Comparison of ENCODE assay signal across 26 mouse cellular contexts in the genomic region with DNA sequence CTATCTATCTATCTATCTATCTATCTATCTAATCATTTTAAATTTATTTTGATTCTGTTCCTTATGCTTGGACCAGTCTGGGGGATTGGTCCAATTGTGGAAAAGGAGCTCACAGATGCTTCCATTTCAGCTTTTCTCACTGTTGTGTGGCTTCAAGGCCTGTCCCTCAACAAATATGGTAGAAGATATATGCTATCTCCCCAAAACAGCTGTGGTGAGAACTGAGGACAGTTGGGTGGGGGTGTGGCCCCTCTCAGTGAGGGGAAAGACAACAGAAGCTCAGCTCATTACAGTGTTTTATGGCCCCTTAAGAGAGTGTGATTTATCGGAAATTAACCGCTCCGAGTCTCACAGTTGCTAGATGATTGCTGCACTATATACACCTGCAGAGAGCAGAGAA.
DNase-seq lines count a peak whose midpoint lies in the region; ATAC-seq lines count a peak whose summit lies in the region.
"Had no signal": no experiment of that assay in that cellular context is flagged by ENCODE, and none has a peak within 500 bp of the region (broad histone marks: within the 10 kb centered on the region; RNA-seq: fewer than 3 reads in every experiment).

No protein-coding gene starts in this region.

- H3K4me3 ChIP-seq in midbrain, embryonic 11.5 days (ENCODE audit: low read depth, low read length) = no peak overlapping the region
- H3K4me3 ChIP-seq in midbrain, embryonic 14.5 days (replicated peaks; ENCODE audit: low read depth, low read length) = no peak overlapping the region
- no peak overlapping the region for H3K4me3 ChIP-seq in neural tube, embryonic 14.5 days (ENCODE audit: low read depth, low read length)
- no peak overlapping the region for H3K4me3 ChIP-seq in liver, embryonic 13.5 days (replicated peaks)
- H3K4me3 ChIP-seq: embryonic facial prominence, embryonic 13.5 days; heart, embryonic 13.5 days; hindbrain, embryonic 15.5 days; limb, embryonic 10.5 days; limb, embryonic 15.5 days; neural tube, embryonic 12.5 days; stomach, embryonic 15.5 days had no signal

- no peaks in the 10 kb centered on the region for H3K36me3 ChIP-seq in midbrain, embryonic 11.5 days (ENCODE audit: control insufficient read depth, insufficient read depth, low read length)
- no peaks in the 10 kb centered on the region for H3K36me3 ChIP-seq in midbrain, embryonic 14.5 days (ENCODE audit: control insufficient read depth, insufficient read depth, low read length)
- no peaks in the 10 kb centered on the region for H3K36me3 ChIP-seq in neural tube, embryonic 14.5 days (ENCODE audit: control insufficient read depth, insufficient read depth, low read length)
- H3K36me3 ChIP-seq in liver, embryonic 13.5 days = no peaks in the 10 kb centered on the region
- H3K36me3 ChIP-seq: embryonic facial prominence, embryonic 13.5 days; heart, embryonic 13.5 days; hindbrain, embryonic 15.5 days; limb, embryonic 10.5 days; limb, embryonic 15.5 days; neural tube, embryonic 12.5 days; stomach, embryonic 15.5 days had no signal

- no peaks in the 10 kb centered on the region for H3K9me3 ChIP-seq in midbrain, embryonic 11.5 days (ENCODE audit: control insufficient read depth, low read length)
- H3K9me3 ChIP-seq in midbrain, embryonic 14.5 days (ENCODE audit: control insufficient read depth, low read length) = no peaks in the 10 kb centered on the region
- no peaks in the 10 kb centered on the region for H3K9me3 ChIP-seq in neural tube, embryonic 14.5 days (ENCODE audit: control insufficient read depth, low read length)
- H3K9me3 ChIP-seq in liver, embryonic 13.5 days (replicated peaks) = no peaks in the 10 kb centered on the region
- H3K9me3 ChIP-seq: embryonic facial prominence, embryonic 13.5 days; heart, embryonic 13.5 days; hindbrain, embryonic 15.5 days; limb, embryonic 10.5 days; limb, embryonic 15.5 days; neural tube, embryonic 12.5 days; stomach, embryonic 15.5 days had no signal

- H3K4me2 ChIP-seq in midbrain, embryonic 11.5 days = no peak overlapping the region
- no peak overlapping the region for H3K4me2 ChIP-seq in midbrain, embryonic 14.5 days (ENCODE audit: low read length)
- no peak overlapping the region for H3K4me2 ChIP-seq in neural tube, embryonic 14.5 days (ENCODE audit: low read depth, low read length)
- no peak overlapping the region for H3K4me2 ChIP-seq in liver, embryonic 13.5 days
- H3K4me2 ChIP-seq: embryonic facial prominence, embryonic 13.5 days; heart, embryonic 13.5 days; hindbrain, embryonic 15.5 days; limb, embryonic 15.5 days; lung, embryonic 14.5 days; neural tube, embryonic 12.5 days; stomach, embryonic 15.5 days had no signal

- no peak overlapping the region for H3K9ac ChIP-seq in midbrain, embryonic 11.5 days (ENCODE audit: low read length)
- no peak overlapping the region for H3K9ac ChIP-seq in midbrain, embryonic 14.5 days (replicated peaks; ENCODE audit: low read length)
- no peak overlapping the region for H3K9ac ChIP-seq in neural tube, embryonic 14.5 days (replicated peaks; ENCODE audit: low read depth, low read length)
- no peak overlapping the region for H3K9ac ChIP-seq in liver, embryonic 13.5 days
- H3K9ac ChIP-seq: embryonic facial prominence, embryonic 13.5 days; heart, embryonic 13.5 days; hindbrain, embryonic 15.5 days; limb, embryonic 15.5 days; lung, embryonic 14.5 days; neural tube, embryonic 12.5 days; stomach, embryonic 15.5 days had no signal

- ATAC-seq in midbrain, embryonic 11.5 days (ENCODE audit: low FRiP score) = no peak
- ATAC-seq in midbrain, embryonic 14.5 days (ENCODE audit: low FRiP score, low TSS enrichment) = no peak
- peak; percentile 38; the same call in 1 of the 2 replicates for ATAC-seq in neural tube, embryonic 14.5 days (ENCODE audit: low read depth)
- ATAC-seq in liver, embryonic 13.5 days (ENCODE audit: low read depth) = peak; percentile 62; the same call in 1 of the 2 replicates
- ATAC-seq in megakaryocyte-erythroid progenitor cell, adult 5-6 weeks (replicated peaks; ENCODE audit: low FRiP score, low TSS enrichment, poor library complexity, severe bottlenecking) = peak; percentile 70
- ATAC-seq: CD4-positive, CD25-positive, alpha-beta regulatory T cell, adult 4 months had no signal

- H3K27me3 ChIP-seq in midbrain, embryonic 11.5 days (ENCODE audit: control insufficient read depth, insufficient read depth, low read length) = no peaks in the 10 kb centered on the region
- H3K27me3 ChIP-seq in midbrain, embryonic 14.5 days (ENCODE audit: control insufficient read depth, insufficient read depth, low read length) = no peaks in the 10 kb centered on the region
- H3K27me3 ChIP-seq in neural tube, embryonic 14.5 days (ENCODE audit: control insufficient read depth, insufficient read depth, low read length) = no peaks in the 10 kb centered on the region
- no peaks in the 10 kb centered on the region for H3K27me3 ChIP-seq in liver, embryonic 13.5 days
- H3K27me3 ChIP-seq: embryonic facial prominence, embryonic 13.5 days; heart, embryonic 13.5 days; hindbrain, embryonic 15.5 days; limb, embryonic 15.5 days; neural tube, embryonic 12.5 days; stomach, embryonic 15.5 days had no signal

- H3K4me1 ChIP-seq in midbrain, embryonic 11.5 days (ENCODE audit: control insufficient read depth, insufficient read depth, low read length) = no peaks in the 10 kb centered on the region
- H3K4me1 ChIP-seq in midbrain, embryonic 14.5 days (ENCODE audit: control insufficient read depth, insufficient read depth, low read length) = peaks cover 26% of the 10 kb centered on the region
- peaks cover 23% of the 10 kb centered on the region for H3K4me1 ChIP-seq in neural tube, embryonic 14.5 days (ENCODE audit: control insufficient read depth, insufficient read depth, low read length)
- H3K4me1 ChIP-seq in liver, embryonic 13.5 days (replicated peaks) = peaks cover 31% of the 10 kb centered on the region

- WGBS in midbrain, embryonic 11.5 days = 97% methylated on average over 3 of the region's 3 CpGs
- 86% methylated on average over 3 of the region's 3 CpGs for WGBS in midbrain, embryonic 14.5 days
- WGBS in neural tube, embryonic 14.5 days = 10% methylated on average over 3 of the region's 3 CpGs
- WGBS in liver, embryonic 13.5 days (ENCODE audit: insufficient replicate concordance) = 52% methylated on average over 3 of the region's 3 CpGs

- no peak overlapping the region for H3K27ac ChIP-seq in midbrain, embryonic 11.5 days (ENCODE audit: low read depth, low read length)
- H3K27ac ChIP-seq in midbrain, embryonic 14.5 days (replicated peaks; ENCODE audit: low read depth, low read length) = no peak overlapping the region
- H3K27ac ChIP-seq in neural tube, embryonic 14.5 days (ENCODE audit: low read depth, low read length) = no peak overlapping the region
- no peak overlapping the region for H3K27ac ChIP-seq in liver, embryonic 13.5 days
- H3K27ac ChIP-seq: embryonic facial prominence, embryonic 13.5 days; heart, embryonic 13.5 days; hindbrain, embryonic 15.5 days; limb, embryonic 10.5 days; limb, embryonic 15.5 days; neural tube, embryonic 12.5 days; stomach, embryonic 15.5 days had no signal

- peak; percentile 69 for DNase-seq in midbrain, embryonic 11.5 days (ENCODE audit: low spot score, missing footprints)
- no peak for DNase-seq in midbrain, embryonic 14.5 days
- DNase-seq in neural tube, embryonic 10.5 days (ENCODE audit: extremely low spot score, low spot score) = no peak
- DNase-seq in liver, embryonic 13.5 days = peak; percentile 36
- no peak for DNase-seq in cerebellum, postnatal 25 days
- no peak for DNase-seq in natural killer cell, adult 2 months (ENCODE audit: low spot score in 2 of 2)
- DNase-seq: adrenal gland, postnatal 36 days; cerebellum, adult 2 months; cerebellum, postnatal 36 days; gastrocnemius, postnatal 10 days; heart, postnatal 10 days; kidney, adult 18-20 months; kidney, postnatal 36 days; layer of hippocampus, postnatal 36 days; lung, embryonic 14.5 days; right cerebral cortex, postnatal 25 days had no signal

Comparison
In these comparisons a context has a peak if more than half of its experiments do, and no peak if none do; other contexts are left out.
1. DNase-seq: peak in midbrain, embryonic 11.5 days (single experiment) and liver, embryonic 13.5 days (single experiment); none in midbrain, embryonic 14.5 days (single experiment), neural tube, embryonic 10.5 days (single experiment), cerebellum, postnatal 25 days (0 of 2) and natural killer cell, adult 2 months (0 of 2).
2. ATAC-seq: peak in neural tube, embryonic 14.5 days (single experiment), liver, embryonic 13.5 days (single experiment) and megakaryocyte-erythroid progenitor cell, adult 5-6 weeks (single experiment); none in midbrain, embryonic 11.5 days (single experiment) and midbrain, embryonic 14.5 days (single experiment).